Mouse (Mus musculus): ENCODE data around the gene Epn2. TPM values are rescaled to one million over a fixed set of nuclear protein-coding genes. Genes with fewer than 3 reads are reported as not detected.

The Epn2 gene
- total and polyA plus RNA-seq, 3 experiments = 8.6 to 12.5 TPM; not detected in 1

DNA sequence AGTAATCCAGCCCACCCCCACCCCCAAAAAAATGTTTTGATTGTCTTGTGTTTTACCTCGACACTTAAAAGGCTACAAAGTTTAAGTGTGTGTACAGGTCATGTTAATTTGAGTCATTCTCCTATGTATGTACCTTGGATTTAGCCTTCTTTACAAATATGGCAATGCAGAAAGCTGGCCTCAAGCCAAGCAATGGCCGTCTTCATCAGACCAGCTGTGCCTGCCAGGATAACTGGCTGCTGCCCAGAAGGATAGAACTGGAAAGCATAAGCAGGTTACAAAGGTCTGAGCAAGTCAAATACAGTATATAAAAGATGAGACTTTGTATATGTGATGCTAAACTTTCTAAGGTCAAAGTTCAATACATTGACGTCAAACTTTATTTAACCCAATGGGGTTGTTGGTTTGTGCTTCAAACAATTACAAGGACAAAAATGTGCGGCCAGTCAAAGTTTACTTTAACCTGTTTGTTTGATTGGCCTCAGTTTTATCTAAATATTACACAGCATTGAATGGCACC lies 32.7 kb upstream of the Epn2 start:
- no peak for DNase-seq (ENCODE audit: low read depth, low spot score)
- H3K4me3 ChIP-seq (ENCODE audit: control insufficient read depth in 1 of 2, insufficient read depth in 1 of 2, low read depth in 2 of 2, low read length in 2 of 2) = no peak overlapping the region
- H3K79me2 ChIP-seq (ENCODE audit: control insufficient read depth, insufficient read depth, low read length, poor library complexity) = no peaks in the 10 kb centered on the region
- no peaks in the 10 kb centered on the region for H3K36me3 ChIP-seq (ENCODE audit: control insufficient read depth in 1 of 2, insufficient read depth in 2 of 2, low read length in 2 of 2)
- no peak overlapping the region for H3K9ac ChIP-seq (ENCODE audit: control insufficient read depth, low read depth, low read length, poor library complexity, severe bottlenecking)
- H3K9me3 ChIP-seq (replicated peaks; ENCODE audit: insufficient read depth, low read length) = no peaks in the 10 kb centered on the region
- H3K27me3 ChIP-seq (ENCODE audit: control insufficient read depth in 1 of 2, insufficient read depth in 2 of 2, low read length in 2 of 2) = no peaks in the 10 kb centered on the region; a peak in 1 of 4 replicates
- H3K4me1 ChIP-seq (ENCODE audit: control insufficient read depth in 1 of 2, insufficient read depth in 2 of 2, low read length in 2 of 2) = 0 out of 4 replicates have a peak, but pooled peaks cover 0 to 2% of the 10 kb centered on the region in 2 experiments
- TF ChIP-seq MXI1 (IDR thresholded peaks at IDR 0.05; ENCODE audit: low read depth, low read length) = no peak
- H3K27ac ChIP-seq (ENCODE audit: control insufficient read depth, low read depth, low read length) = no peak overlapping the region

DNA sequence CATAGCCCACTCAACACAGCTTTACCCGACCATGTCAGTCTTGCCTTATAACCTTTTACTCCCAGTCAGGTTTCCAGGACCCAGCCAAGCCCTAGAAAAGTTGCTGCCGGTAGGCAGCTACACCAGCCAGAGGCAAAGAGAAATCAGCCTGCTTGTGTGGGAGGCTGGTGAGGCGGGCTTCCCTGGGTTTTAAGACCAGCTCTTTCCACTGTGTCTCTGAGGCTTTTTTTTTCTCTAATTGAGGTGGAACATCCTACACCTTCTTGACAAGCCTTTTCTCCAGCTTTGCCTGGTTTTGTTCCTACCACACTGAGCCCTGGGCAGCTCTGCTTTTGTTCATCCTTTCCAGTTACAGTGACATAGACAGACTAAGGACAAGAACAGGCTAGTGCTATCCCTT lies 31.7 kb upstream of the Epn2 start:
- H3K36me3 ChIP-seq (ENCODE audit: control insufficient read depth in 1 of 2, insufficient read depth in 2 of 2, low read length in 2 of 2) = no peaks in the 10 kb centered on the region
- H3K9ac ChIP-seq (ENCODE audit: control insufficient read depth, low read depth, low read length, poor library complexity, severe bottlenecking) = no peak overlapping the region
- H3K9me3 ChIP-seq (replicated peaks; ENCODE audit: insufficient read depth, low read length) = no peaks in the 10 kb centered on the region
- no peak overlapping the region for H3K4me3 ChIP-seq (ENCODE audit: control insufficient read depth in 1 of 2, insufficient read depth in 1 of 2, low read depth in 2 of 2, low read length in 2 of 2)
- DNase-seq (ENCODE audit: low read depth, low spot score) = no peak
- no peaks in the 10 kb centered on the region for H3K79me2 ChIP-seq (ENCODE audit: control insufficient read depth, insufficient read depth, low read length, poor library complexity)
- H3K27ac ChIP-seq (ENCODE audit: control insufficient read depth, low read depth, low read length) = no peak overlapping the region
- 0 out of 4 replicates have a peak, but pooled peaks cover 0 to 2% of the 10 kb centered on the region in 2 experiments for H3K4me1 ChIP-seq (ENCODE audit: control insufficient read depth in 1 of 2, insufficient read depth in 2 of 2, low read length in 2 of 2)
- TF ChIP-seq TCF12 (IDR thresholded peaks at IDR 0.05; ENCODE audit: low read depth, low read length) (no peak), SMC3 (IDR thresholded peaks at IDR 0.05; ENCODE audit: low read depth, low read length) (no peak), USF1 (IDR thresholded peaks at IDR 0.05; ENCODE audit: low read depth, low read length) (no peak), RAD21 (IDR thresholded peaks at IDR 0.05; ENCODE audit: low read depth, low read length) (no peak), USF2 (IDR thresholded peaks at IDR 0.05; ENCODE audit: borderline replicate concordance in 1 of 2, insufficient read depth in 1 of 2, low read depth in 1 of 2, low read length in 2 of 2) (no peak), BHLHE40 (IDR thresholded peaks at IDR 0.05; ENCODE audit: borderline replicate concordance, low read depth, low read length) (no peak), MYB (IDR thresholded peaks at IDR 0.05; ENCODE audit: low read depth, low read length) (no peak), POLR2AphosphoS5 (IDR thresholded peaks at IDR 0.05; ENCODE audit: borderline replicate concordance, low read depth, low read length) (no peak), MEF2A (IDR thresholded peaks at IDR 0.05; ENCODE audit: extremely low read depth, insufficient replicate concordance, low read depth, low read length, poor library complexity, severe bottlenecking) (no peak), JUND (IDR thresholded peaks at IDR 0.05; ENCODE audit: low read depth, low read length) (no peak), MAX (IDR thresholded peaks at IDR 0.05; ENCODE audit: low read length) (no peak)
- H3K27me3 ChIP-seq (ENCODE audit: control insufficient read depth in 1 of 2, insufficient read depth in 2 of 2, low read length in 2 of 2) = no peaks in the 10 kb centered on the region

DNA sequence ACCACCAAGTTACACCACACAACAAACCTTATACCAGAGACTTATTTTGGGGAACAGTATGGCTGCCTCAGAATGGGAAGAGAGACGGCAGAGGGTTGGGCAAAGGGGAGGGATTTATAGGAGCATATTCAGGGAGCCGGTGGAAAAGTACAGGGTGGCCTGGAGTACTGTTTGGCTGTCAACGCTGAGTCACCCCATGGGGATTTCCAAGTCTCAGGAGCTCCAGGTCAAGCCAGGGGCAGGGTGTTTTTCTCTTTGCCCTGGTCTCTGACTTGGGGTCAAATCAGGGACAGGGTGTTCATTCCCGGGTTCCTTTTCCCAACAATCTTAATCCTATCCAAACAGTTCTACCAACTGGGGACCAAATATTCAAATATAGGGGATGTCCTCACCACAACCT lies 28.6 kb upstream of the Epn2 start:
- Histone ChIP-seq H3K9me3 (replicated peaks; ENCODE audit: insufficient read depth, low read length) (no peaks in the 10 kb centered on the region), H3K27me3 (ENCODE audit: control insufficient read depth in 1 of 2, insufficient read depth in 2 of 2, low read length in 2 of 2) (no peaks in the 10 kb centered on the region; a peak in 1 of 4 replicates), H3K36me3 (ENCODE audit: control insufficient read depth in 1 of 2, insufficient read depth in 2 of 2, low read length in 2 of 2) (peaks cover 0 to 8% of the 10 kb centered on the region in 2 experiments; a peak in 2 of 4 replicates), H3K4me3 (ENCODE audit: control insufficient read depth in 1 of 2, insufficient read depth in 1 of 2, low read depth in 2 of 2, low read length in 2 of 2) (no peak overlapping the region), H3K79me2 (ENCODE audit: control insufficient read depth, insufficient read depth, low read length, poor library complexity) (no peaks in the 10 kb centered on the region), H3K27ac (ENCODE audit: control insufficient read depth, low read depth, low read length) (no peak overlapping the region), H3K4me1 (ENCODE audit: control insufficient read depth in 1 of 2, insufficient read depth in 2 of 2, low read length in 2 of 2) (peaks cover 2 to 7% of the 10 kb centered on the region in 2 experiments; a peak in 3 of 4 replicates), H3K9ac (ENCODE audit: control insufficient read depth, low read depth, low read length, poor library complexity, severe bottlenecking) (no peak overlapping the region)
- TF ChIP-seq POLR2AphosphoS2 (IDR thresholded peaks at IDR 0.05; ENCODE audit: low read length) = no peak
- TF ChIP-seq CHD2 (IDR thresholded peaks at IDR 0.05; ENCODE audit: low read length) = no peak
- no peak for TF ChIP-seq MEF2A (IDR thresholded peaks at IDR 0.05; ENCODE audit: extremely low read depth, insufficient replicate concordance, low read depth, low read length, poor library complexity, severe bottlenecking)
- no peak for TF ChIP-seq MAZ (IDR thresholded peaks at IDR 0.05; ENCODE audit: low read depth, low read length)
- TF ChIP-seq ZC3H11A (IDR thresholded peaks at IDR 0.05; ENCODE audit: low read depth, low read length) = no peak
- no peak for DNase-seq (ENCODE audit: low read depth, low spot score)
